ENCODE assay signal across 13 mouse cellular contexts in the genomic region with DNA sequence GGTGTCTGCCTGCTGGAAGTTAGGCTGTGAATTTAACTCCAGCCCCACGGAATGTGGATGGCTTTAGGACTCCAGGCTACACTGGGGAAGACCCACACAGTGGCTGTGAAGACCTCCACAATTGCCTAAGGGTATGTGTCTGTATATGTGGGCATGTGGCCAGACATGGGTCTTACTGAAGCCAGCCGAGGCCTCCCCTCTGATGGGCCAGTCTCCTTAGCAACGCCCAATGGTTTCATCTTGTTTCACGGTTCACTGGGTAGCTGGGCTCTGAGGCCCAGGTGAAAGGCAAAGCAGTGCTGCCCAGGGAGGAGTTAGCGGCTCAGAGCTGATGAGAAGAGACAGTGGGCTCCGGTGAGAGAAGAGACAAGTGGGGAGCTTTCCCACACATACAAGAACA. TPM values are rescaled to one million over a fixed set of nuclear protein-coding genes. Genes with fewer than 3 reads are reported as not detected.
DNase-seq lines count a peak whose midpoint lies in the region; ATAC-seq and TF ChIP-seq lines count a peak whose summit lies in the region.
"Had no signal": no experiment of that assay in that cellular context is flagged by ENCODE, and none has a peak within 500 bp of the region (broad histone marks: within the 10 kb centered on the region; RNA-seq: fewer than 3 reads in every experiment).

No protein-coding gene starts in this region.

- H3K4me2 ChIP-seq in hindbrain, embryonic 14.5 days (replicated peaks) = no peak overlapping the region
- H3K4me2 ChIP-seq: intestine, embryonic 15.5 days; lung, embryonic 14.5 days had no signal

- H3K9me3 ChIP-seq in hindbrain, embryonic 14.5 days (ENCODE audit: control insufficient read depth, low read length) = no peaks in the 10 kb centered on the region
- H3K9me3 ChIP-seq in limb, embryonic 10.5 days (replicated peaks) = no peaks in the 10 kb centered on the region
- H3K9me3 ChIP-seq: intestine, embryonic 15.5 days had no signal

- no peak for TF ChIP-seq CTCF in gastrocnemius, adult 2 months (IDR thresholded peaks at IDR 0.05)

- H3K4me1 ChIP-seq in hindbrain, embryonic 14.5 days (replicated peaks; ENCODE audit: control insufficient read depth, insufficient read depth, low read length) = peaks cover 12% of the 10 kb centered on the region; the same call in 1 of the 2 replicates
- H3K4me1 ChIP-seq in limb, embryonic 10.5 days = peaks cover 35% of the 10 kb centered on the region

- WGBS in hindbrain, embryonic 14.5 days = 9% methylated on average over 6 of the region's 6 CpGs
- WGBS in limb, embryonic 10.5 days = 59% methylated on average over 6 of the region's 6 CpGs

- H3K4me3 ChIP-seq in hindbrain, embryonic 14.5 days (replicated peaks; ENCODE audit: low read length) = no peak overlapping the region
- H3K4me3 ChIP-seq in limb, embryonic 10.5 days = no peak overlapping the region
- H3K4me3 ChIP-seq in gastrocnemius, adult 2 months = no peak overlapping the region
- H3K4me3 ChIP-seq: intestine, embryonic 15.5 days had no signal

- H3K36me3 ChIP-seq in hindbrain, embryonic 14.5 days (replicated peaks; ENCODE audit: control insufficient read depth, insufficient read depth) = no peaks in the 10 kb centered on the region
- no peaks in the 10 kb centered on the region for H3K36me3 ChIP-seq in limb, embryonic 10.5 days
- H3K36me3 ChIP-seq: intestine, embryonic 15.5 days had no signal

- peak; percentile 52 for DNase-seq in A20 (ENCODE audit: low read depth, low spot score)
- DNase-seq in embryo, embryonic 11 days = peak; percentile 64
- no peak for DNase-seq in hindbrain, embryonic 14.5 days (ENCODE audit: low spot score)
- no peak for DNase-seq in limb, embryonic 10.5 days (ENCODE audit: low spot score)
- no peak for DNase-seq in lung, postnatal 36 days
- no peak for DNase-seq in spleen, adult 12 weeks (ENCODE audit: low spot score)
- no peak for DNase-seq in ovary, postnatal 36 days (ENCODE audit: low spot score)
- DNase-seq in gastrocnemius, adult 2 months = no peak
- DNase-seq: heart, adult 18-20 months; lung, embryonic 14.5 days had no signal

- peak overlapping the region; percentile 43; the same call in 1 of the 2 replicates for H3K27ac ChIP-seq in hindbrain, embryonic 14.5 days
- 0 out of 2 replicates have a peak overlapping the region, but pooled peaks have one; percentile 3 for H3K27ac ChIP-seq in limb, embryonic 10.5 days
- H3K27ac ChIP-seq in gastrocnemius, adult 2 months = no peak overlapping the region
- H3K27ac ChIP-seq: intestine, embryonic 15.5 days had no signal

- H3K27me3 ChIP-seq in hindbrain, embryonic 14.5 days (ENCODE audit: control insufficient read depth, insufficient read depth, low read length) = peaks cover 9% of the 10 kb centered on the region; the same call in 1 of the 2 replicates
- peaks cover 54% of the 10 kb centered on the region for H3K27me3 ChIP-seq in limb, embryonic 10.5 days (ENCODE audit: low read depth, poor library complexity, severe bottlenecking)

- peak; percentile 13; the same call in 1 of the 2 replicates for ATAC-seq in hindbrain, embryonic 14.5 days (ENCODE audit: low FRiP score)
- ATAC-seq: intestine, embryonic 15.5 days had no signal

- no peak overlapping the region; the same call in 1 of the 2 replicates for H3K9ac ChIP-seq in hindbrain, embryonic 14.5 days
- H3K9ac ChIP-seq: intestine, embryonic 15.5 days; lung, embryonic 14.5 days had no signal

- intact Hi-C loops in gastrocnemius, adult 2 months (cut with DNase I) = no loop called here

RNA-seq across cellular contexts. Expression of a gene that starts 5.4 kb away (rescaled TPM):
- not detected in 2 replicates for polyA plus RNA-seq in hindbrain, embryonic 14.5 days (2014; fragmentation: Nextera tagmentation; extraction: Ambion mirVana)
- not detected in 2 replicates for polyA plus RNA-seq in limb, embryonic 10.5 days (2016; fragmentation: Nextera tagmentation; extraction: Ambion mirVana)
- total RNA-seq in gastrocnemius, adult 2 months (2021) = not detected
- total RNA-seq: CH12.LX; heart, adult 18-20 months had no signal
- polyA plus RNA-seq: intestine, embryonic 15.5 days; lung, embryonic 14.5 days; thymus, postnatal 0 days had no signal

RNA-seq across cellular contexts. Expression of a gene that starts 7.3 kb away (rescaled TPM):
- polyA plus RNA-seq in hindbrain, embryonic 14.5 days (2014; fragmentation: Nextera tagmentation; extraction: Ambion mirVana) = 2.5 and 2.6 TPM in 2 replicates
- 2.4 and 3.3 TPM in 2 replicates for polyA plus RNA-seq in limb, embryonic 10.5 days (2016; fragmentation: Nextera tagmentation; extraction: Ambion mirVana)
- 1 to 10 TPM; 3.8 to 5.2 TPM for total RNA-seq in gastrocnemius, adult 2 months (2021)
- total RNA-seq: CH12.LX had no signal

RNA-seq across cellular contexts. Expression of a gene that starts 16.9 kb away (rescaled TPM):
- 35.5 and 36.3 TPM in 2 replicates for polyA plus RNA-seq in hindbrain, embryonic 14.5 days (2014; fragmentation: Nextera tagmentation; extraction: Ambion mirVana)
- 395 and 434 TPM in 2 replicates for polyA plus RNA-seq in limb, embryonic 10.5 days (2016; fragmentation: Nextera tagmentation; extraction: Ambion mirVana)
- total RNA-seq in gastrocnemius, adult 2 months (2021) = not detected

RNA-seq across cellular contexts. Expression of a gene that starts 40.1 kb away (rescaled TPM):
- 14.4 and 16.3 TPM in 2 replicates for polyA plus RNA-seq in hindbrain, embryonic 14.5 days (2014; fragmentation: Nextera tagmentation; extraction: Ambion mirVana)
- 170 and 183 TPM in 2 replicates for polyA plus RNA-seq in limb, embryonic 10.5 days (2016; fragmentation: Nextera tagmentation; extraction: Ambion mirVana)
- total RNA-seq in gastrocnemius, adult 2 months (2021) = 1 to 10 TPM; 2.5 to 2.8 TPM

RNA-seq across cellular contexts. Expression of a gene that starts 40.3 kb away (rescaled TPM):
- polyA plus RNA-seq in hindbrain, embryonic 14.5 days (2014; fragmentation: Nextera tagmentation; extraction: Ambion mirVana) = 5.2 and 7.1 TPM in 2 replicates
- polyA plus RNA-seq in limb, embryonic 10.5 days (2016; fragmentation: Nextera tagmentation; extraction: Ambion mirVana) = 2.4 and 3.3 TPM in 2 replicates
- 1 to 10 TPM; 3.1 to 3.3 TPM for total RNA-seq in gastrocnemius, adult 2 months (2021)

Comparison
In these comparisons a context has a peak if more than half of its experiments do, and no peak if none do; other contexts are left out.
1. DNase-seq: peak in A20 (single experiment) and embryo, embryonic 11 days (single experiment); none in hindbrain, embryonic 14.5 days (single experiment), limb, embryonic 10.5 days (single experiment), lung, postnatal 36 days (single experiment), spleen, adult 12 weeks (single experiment), ovary, postnatal 36 days (single experiment) and gastrocnemius, adult 2 months (single experiment).
2. RNA of a gene that starts 16.9 kb away (polyA plus RNA-seq): 395 to 434 TPM in limb, embryonic 10.5 days; 35.5 to 36.3 TPM in hindbrain, embryonic 14.5 days; every median in the first group is over 10 times any median in the second.